Mouse (Mus musculus): ENCODE results near the gene Naif1. TPM values are rescaled to one million over a fixed set of nuclear protein-coding genes. Genes with fewer than 3 reads are reported as not detected.
A peak's percentile ranks its signal among the peaks of the same experiment; 100 is the strongest.

Gene Naif1
- polyA plus RNA-seq, 1 experiment from 2014 or later, result 5.9 TPM

- H3K4me3 ChIP-seq, result no peak overlapping the region
- no peaks in the 10 kb centered on the region for H3K27me3 ChIP-seq (ENCODE audit: low read depth, poor library complexity, severe bottlenecking)
- H3K4me1 ChIP-seq, result peaks cover 5% of the 10 kb centered on the region; the same call in 1 of the 2 replicates
- H3K27ac ChIP-seq (replicated peaks), result no peak overlapping the region
- DNase-seq (ENCODE audit: low spot score), result no peak
- H3K9me3 ChIP-seq (replicated peaks), result peaks cover 4% of the 10 kb centered on the region
- 85% methylated on average over 5 of the region's 5 CpGs for WGBS
- no peaks in the 10 kb centered on the region for H3K36me3 ChIP-seq
Observed at GRCm38 (mm10) chr2:32500461-32500860, 50.2 kb downstream of the Naif1 start.

- Histone ChIP-seq H3K27me3 (ENCODE audit: low read depth, poor library complexity, severe bottlenecking) (no peaks in the 10 kb centered on the region), H3K9me3 (replicated peaks) (peaks cover 9% of the 10 kb centered on the region), H3K27ac (replicated peaks) (peak overlapping the region; percentile 47; the same call in 1 of the 2 replicates), H3K4me1 (peaks cover 5% of the 10 kb centered on the region; the same call in 1 of the 2 replicates), H3K36me3 (no peaks in the 10 kb centered on the region), H3K4me3 (no peak overlapping the region)
- no peak for DNase-seq (ENCODE audit: low spot score)
- WGBS, result 81% methylated on average over 5 of the region's 5 CpGs
Observed at GRCm38 (mm10) chr2:32501754-32502324, 51.6 kb downstream of the Naif1 start.

GRCm38 (mm10) chr2:32502843-32503242 lies 52.6 kb downstream of the Naif1 start:
- H3K27ac ChIP-seq (replicated peaks), result no peak overlapping the region
- no peak overlapping the region for H3K4me3 ChIP-seq
- H3K4me1 ChIP-seq, result peaks cover 11% of the 10 kb centered on the region
- 91% methylated on average over 12 of the region's 12 CpGs for WGBS
- no peaks in the 10 kb centered on the region for H3K36me3 ChIP-seq
- no peaks in the 10 kb centered on the region for H3K27me3 ChIP-seq (ENCODE audit: low read depth, poor library complexity, severe bottlenecking)
- peaks cover 9% of the 10 kb centered on the region for H3K9me3 ChIP-seq (replicated peaks)
- no peak for DNase-seq (ENCODE audit: low spot score)

GRCm38 (mm10) chr2:32503588-32503987 lies 53.3 kb downstream of the Naif1 start:
- no peak overlapping the region for H3K27ac ChIP-seq (replicated peaks)
- H3K4me3 ChIP-seq, result no peak overlapping the region
- no peaks in the 10 kb centered on the region for H3K36me3 ChIP-seq
- peaks cover 13% of the 10 kb centered on the region for H3K4me1 ChIP-seq
- no peaks in the 10 kb centered on the region for H3K27me3 ChIP-seq (ENCODE audit: low read depth, poor library complexity, severe bottlenecking)
- DNase-seq (ENCODE audit: low spot score), result no peak
- H3K9me3 ChIP-seq (replicated peaks), result peaks cover 7% of the 10 kb centered on the region
- 81% methylated on average over 3 of the region's 3 CpGs for WGBS

GRCm38 (mm10) chr2:32505536-32505935 lies 55.3 kb downstream of the Naif1 start:
- Histone ChIP-seq H3K27me3 (ENCODE audit: low read depth, poor library complexity, severe bottlenecking) (no peaks in the 10 kb centered on the region), H3K4me3 (no peak overlapping the region), H3K4me1 (peaks cover 27% of the 10 kb centered on the region), H3K9me3 (replicated peaks) (peaks cover 5% of the 10 kb centered on the region; the same call in 1 of the 2 replicates), H3K36me3 (no peaks in the 10 kb centered on the region), H3K27ac (replicated peaks) (no peak overlapping the region)
- no peak for DNase-seq (ENCODE audit: low spot score)
- 95% methylated on average over 2 of the region's 2 CpGs for WGBS

Other genes starting within 250 kb of the Naif1 start
- 27.4 and 30.3 TPM in 2 replicates for gene Pomt1, start 213.9 kb upstream of the Naif1 start, polyA plus RNA-seq (2016; fragmentation: Nextera tagmentation; extraction: Ambion mirVana)
- gene Uck1, start 190.3 kb upstream of the Naif1 start, polyA plus RNA-seq (2016; fragmentation: Nextera tagmentation; extraction: Ambion mirVana), result 91.4 and 91.7 TPM in 2 replicates
- gene Golga2, start 163.1 kb upstream of the Naif1 start, polyA plus RNA-seq (2016; fragmentation: Nextera tagmentation; extraction: Ambion mirVana), result 16.7 and 21.1 TPM in 2 replicates
- 536 and 538 TPM in 2 replicates for gene Swi5, start 162.4 kb upstream of the Naif1 start, polyA plus RNA-seq (2016; fragmentation: Nextera tagmentation; extraction: Ambion mirVana)
- gene Ciz1, start 98.1 kb upstream of the Naif1 start, polyA plus RNA-seq (2016; fragmentation: Nextera tagmentation; extraction: Ambion mirVana), result 60.5 and 69.8 TPM in 2 replicates
- gene Dnm1, start 97.1 kb upstream of the Naif1 start, polyA plus RNA-seq (2016; fragmentation: Nextera tagmentation; extraction: Ambion mirVana), result 9.0 and 12.2 TPM in 2 replicates
- gene 1110008P14Rik, start 68.5 kb upstream of the Naif1 start, polyA plus RNA-seq (2016; fragmentation: Nextera tagmentation; extraction: Ambion mirVana), result 39.4 and 44.3 TPM in 2 replicates
- gene Lcn2, start 62.2 kb upstream of the Naif1 start, polyA plus RNA-seq (2016; fragmentation: Nextera tagmentation; extraction: Ambion mirVana), result 0.20 TPM in 1 of 2 replicates, not detected in the other
- gene Ptges2, start 54.6 kb upstream of the Naif1 start, polyA plus RNA-seq (2016; fragmentation: Nextera tagmentation; extraction: Ambion mirVana), result 26.2 and 28.8 TPM in 2 replicates
- 29.2 and 35.7 TPM in 2 replicates for gene Slc25a25, start 988 bp downstream of the Naif1 start, polyA plus RNA-seq (2016; fragmentation: Nextera tagmentation; extraction: Ambion mirVana)
- 6.8 and 7.9 TPM in 2 replicates for gene Fam102a, start 84.9 kb downstream of the Naif1 start, polyA plus RNA-seq (2016; fragmentation: Nextera tagmentation; extraction: Ambion mirVana)
- gene Dpm2, start 120.4 kb downstream of the Naif1 start, polyA plus RNA-seq (2016; fragmentation: Nextera tagmentation; extraction: Ambion mirVana), result 113 and 116 TPM in 2 replicates
- 1.9 and 2.8 TPM in 2 replicates for gene Pip5kl1, start 124.3 kb downstream of the Naif1 start, polyA plus RNA-seq (2016; fragmentation: Nextera tagmentation; extraction: Ambion mirVana)
- 0.17 and 0.22 TPM in 2 replicates for gene 9430097D07Rik, start 125.2 kb downstream of the Naif1 start, polyA plus RNA-seq (2016; fragmentation: Nextera tagmentation; extraction: Ambion mirVana)
- gene St6galnac4, start 136.6 kb downstream of the Naif1 start, polyA plus RNA-seq (2016; fragmentation: Nextera tagmentation; extraction: Ambion mirVana), result 15.9 and 17.1 TPM in 2 replicates
- 10.8 and 11.9 TPM in 2 replicates for gene St6galnac6, start 149.3 kb downstream of the Naif1 start, polyA plus RNA-seq (2016; fragmentation: Nextera tagmentation; extraction: Ambion mirVana)
- 26.4 and 30.3 TPM in 2 replicates for gene Ak1, start 171.3 kb downstream of the Naif1 start, polyA plus RNA-seq (2016; fragmentation: Nextera tagmentation; extraction: Ambion mirVana)
- 25.6 and 29.2 TPM in 2 replicates for gene Eng, start 196.1 kb downstream of the Naif1 start, polyA plus RNA-seq (2016; fragmentation: Nextera tagmentation; extraction: Ambion mirVana)

Measured in midbrain, embryonic 10.5 days (tissue).